Mouse (Mus musculus): Measurements from ENCODE around the gene Ccdc27.

DNA sequence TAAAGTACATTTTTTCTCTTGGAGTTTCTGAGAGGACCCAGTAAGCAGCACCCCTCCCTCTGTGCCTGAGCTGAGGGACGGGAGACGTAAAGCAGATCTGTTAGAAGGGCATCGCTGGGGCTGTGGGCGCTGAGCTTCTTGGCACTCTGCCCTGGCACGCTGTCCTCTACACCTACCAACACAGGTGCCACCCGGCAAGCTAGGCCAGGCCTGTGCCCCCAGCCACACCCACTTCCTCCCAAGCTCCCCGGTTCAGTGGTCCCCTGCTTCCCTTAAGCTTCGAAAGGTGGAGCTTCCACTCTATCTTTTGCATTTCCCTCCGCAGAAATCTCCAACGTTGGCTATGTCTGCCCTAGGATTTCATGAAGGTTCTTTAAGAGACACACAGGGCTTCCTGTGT is 63.2 kb downstream of the Ccdc27 start:
- no peak for TF ChIP-seq POLR2A (IDR thresholded peaks at IDR 0.05; ENCODE audit: insufficient read depth, low read depth, low read length)
- no peak for TF ChIP-seq CTCF (IDR thresholded peaks at IDR 0.05)

Measured in heart, adult 2 months (tissue).